Mouse (Mus musculus): Measurements from ENCODE around the gene Ccl9. TPM values are rescaled to one million over a fixed set of nuclear protein-coding genes. Genes with fewer than 3 reads are reported as not detected.
A peak's percentile ranks its signal among the peaks of the same experiment; 100 is the strongest.
"Not testable (repeated sequence)": the region's sequence is repeated elsewhere in the genome, so short reads cannot be mapped to it uniquely, and the experiment has no call there.

Ccl9 gene
- polyA plus RNA-seq, 2 experiments, result 4.2 to 7.3 TPM

DNA sequence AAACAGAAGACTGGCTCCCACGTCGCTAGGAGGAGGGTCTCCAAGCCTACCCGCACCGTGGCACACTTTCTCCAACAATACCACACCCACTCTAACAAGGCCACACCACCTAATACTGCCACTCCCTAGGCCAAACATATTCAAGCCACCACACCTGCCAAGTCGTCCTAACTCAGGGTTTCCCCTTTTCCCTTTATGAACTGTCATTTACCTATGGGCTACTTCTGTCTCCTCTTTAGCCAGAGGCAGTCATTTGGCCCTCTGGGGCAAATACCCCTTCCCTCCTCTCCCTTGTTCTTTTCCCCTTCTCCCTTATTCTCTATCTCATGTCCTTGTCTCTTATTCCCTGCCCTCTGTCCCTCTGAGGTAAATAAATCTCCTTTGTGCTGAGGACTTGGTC, 26.8 kb downstream of the Ccl9 start:
- WGBS, result 88% methylated on average over 5 of the region's 5 CpGs
- no peaks in the 10 kb centered on the region for H3K9me3 ChIP-seq (ENCODE audit: control insufficient read depth, low read length)
- ATAC-seq (ENCODE audit: low FRiP score, low read depth), result no peak
- DNase-seq (ENCODE audit: low spot score), result no peak
- no peaks in the 10 kb centered on the region for H3K4me1 ChIP-seq (ENCODE audit: control insufficient read depth, insufficient read depth, low read length)
- no peak for TF ChIP-seq POLR2A (IDR thresholded peaks at IDR 0.05; ENCODE audit: borderline replicate concordance, extremely low read depth, insufficient read depth, insufficient read length)
- H3K4me2 ChIP-seq (replicated peaks; ENCODE audit: low read depth, low read length, severe bottlenecking), result no peak overlapping the region
- H3K9ac ChIP-seq (ENCODE audit: low read depth, low read length, severe bottlenecking), result no peak overlapping the region
- H3K4me3 ChIP-seq (replicated peaks; ENCODE audit: low read length), result no peak overlapping the region
- no peaks in the 10 kb centered on the region for H3K36me3 ChIP-seq (ENCODE audit: control insufficient read depth, insufficient read depth, low read length)
- no peak overlapping the region for H3K27ac ChIP-seq (replicated peaks; ENCODE audit: low read depth, low read length)
- H3K27me3 ChIP-seq (ENCODE audit: control insufficient read depth, insufficient read depth, low read length), result no peaks in the 10 kb centered on the region

DNA sequence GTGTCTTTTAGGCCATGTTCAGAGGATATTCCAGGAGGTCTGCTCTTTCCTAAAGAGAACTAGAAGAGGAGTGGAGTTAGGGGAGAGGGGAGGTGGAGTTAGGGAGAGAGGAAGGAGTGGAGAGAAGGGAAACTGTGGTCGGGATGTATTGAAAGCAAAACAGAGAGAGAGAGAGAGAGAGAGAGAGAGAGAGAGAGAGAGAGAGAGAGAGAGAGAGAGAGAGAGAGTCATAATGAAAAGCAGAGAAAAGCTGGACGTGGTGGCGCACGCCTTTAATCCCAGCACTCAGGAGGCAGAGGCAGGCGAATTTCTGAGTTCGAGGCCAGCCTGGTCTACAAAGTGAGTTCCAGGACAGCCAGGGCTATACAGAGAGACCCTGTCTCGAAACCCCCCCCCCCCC, 27.4 kb downstream of the Ccl9 start:
- WGBS, result 82% methylated on average over 7 of the region's 7 CpGs

DNA sequence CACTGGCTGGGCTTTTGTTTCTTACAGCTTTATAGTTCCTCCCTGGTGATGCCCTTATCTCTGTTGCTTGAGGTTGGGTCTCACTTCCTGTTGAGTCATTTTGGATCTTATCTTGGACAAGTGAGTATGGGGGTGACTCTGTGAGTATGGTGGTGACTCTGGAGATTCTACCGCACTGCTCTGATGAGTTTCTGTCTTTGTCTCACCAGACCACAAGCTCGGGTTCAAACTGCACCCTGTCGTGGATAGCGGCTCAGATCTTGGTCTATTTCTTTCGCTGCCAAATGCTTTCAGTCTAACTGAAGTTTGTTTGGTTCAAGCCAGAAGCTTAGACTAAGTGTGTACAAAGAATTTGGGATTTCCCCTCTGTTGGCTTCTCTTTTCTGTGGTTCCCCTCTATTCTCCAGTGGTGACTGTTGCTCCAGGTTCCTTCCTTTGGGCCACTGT, 28.2 kb downstream of the Ccl9 start:
- whole genome bisulfite sequencing, result 87% methylated on average over 5 of the region's 5 CpGs
- H3K4me2 ChIP-seq (replicated peaks; ENCODE audit: low read depth, low read length, severe bottlenecking), result no peak overlapping the region
- no peak overlapping the region for H3K27ac ChIP-seq (replicated peaks; ENCODE audit: low read depth, low read length)
- H3K36me3 ChIP-seq (ENCODE audit: control insufficient read depth, insufficient read depth, low read length), result no peaks in the 10 kb centered on the region
- DNase-seq (ENCODE audit: low spot score) (no peak), ATAC-seq (ENCODE audit: low FRiP score, low read depth) (no peak)
- no peaks in the 10 kb centered on the region for H3K9me3 ChIP-seq (ENCODE audit: control insufficient read depth, low read length)
- H3K9ac ChIP-seq (ENCODE audit: low read depth, low read length, severe bottlenecking), result no peak overlapping the region
- no peaks in the 10 kb centered on the region for H3K27me3 ChIP-seq (ENCODE audit: control insufficient read depth, insufficient read depth, low read length)
- H3K4me3 ChIP-seq (replicated peaks; ENCODE audit: low read length), result no peak overlapping the region
- H3K4me1 ChIP-seq (ENCODE audit: control insufficient read depth, insufficient read depth, low read length), result no peaks in the 10 kb centered on the region
- no peak for TF ChIP-seq POLR2A (IDR thresholded peaks at IDR 0.05; ENCODE audit: borderline replicate concordance, extremely low read depth, insufficient read depth, insufficient read length)

More for the DNA sequence above, 27.4 kb downstream of the Ccl9 start:
- not testable (repeated sequence) for H3K27me3 ChIP-seq (ENCODE audit: control insufficient read depth, insufficient read depth, low read length); H3K9me3 ChIP-seq (ENCODE audit: control insufficient read depth, low read length); H3K4me3 ChIP-seq (replicated peaks; ENCODE audit: low read length); H3K4me2 ChIP-seq (replicated peaks; ENCODE audit: low read depth, low read length, severe bottlenecking); ATAC-seq (ENCODE audit: low FRiP score, low read depth); H3K36me3 ChIP-seq (ENCODE audit: control insufficient read depth, insufficient read depth, low read length); H3K9ac ChIP-seq (ENCODE audit: low read depth, low read length, severe bottlenecking); DNase-seq (ENCODE audit: low spot score); H3K27ac ChIP-seq (replicated peaks; ENCODE audit: low read depth, low read length); H3K4me1 ChIP-seq (ENCODE audit: control insufficient read depth, insufficient read depth, low read length)

GRCm38 (mm10) chr11:83544214-83544613, 34.2 kb downstream of the Ccl9 start:
- WGBS, result 55% methylated on average over 3 of the region's 3 CpGs
- ATAC-seq (ENCODE audit: low FRiP score, low read depth) (no peak), DNase-seq (ENCODE audit: low spot score) (peak; percentile 6)
- Histone ChIP-seq H3K4me2 (replicated peaks; ENCODE audit: low read depth, low read length, severe bottlenecking) (no peak overlapping the region), H3K27me3 (ENCODE audit: control insufficient read depth, insufficient read depth, low read length) (no peaks in the 10 kb centered on the region), H3K4me1 (ENCODE audit: control insufficient read depth, insufficient read depth, low read length) (peaks cover 5% of the 10 kb centered on the region; the same call in 1 of the 2 replicates), H3K9me3 (ENCODE audit: control insufficient read depth, low read length) (no peaks in the 10 kb centered on the region), H3K36me3 (ENCODE audit: control insufficient read depth, insufficient read depth, low read length) (no peaks in the 10 kb centered on the region), H3K27ac (replicated peaks; ENCODE audit: low read depth, low read length) (no peak overlapping the region), H3K9ac (ENCODE audit: low read depth, low read length, severe bottlenecking) (no peak overlapping the region), H3K4me3 (replicated peaks; ENCODE audit: low read length) (no peak overlapping the region)
- TF ChIP-seq POLR2A (IDR thresholded peaks at IDR 0.05; ENCODE audit: borderline replicate concordance, extremely low read depth, insufficient read depth, insufficient read length), result no peak

DNA sequence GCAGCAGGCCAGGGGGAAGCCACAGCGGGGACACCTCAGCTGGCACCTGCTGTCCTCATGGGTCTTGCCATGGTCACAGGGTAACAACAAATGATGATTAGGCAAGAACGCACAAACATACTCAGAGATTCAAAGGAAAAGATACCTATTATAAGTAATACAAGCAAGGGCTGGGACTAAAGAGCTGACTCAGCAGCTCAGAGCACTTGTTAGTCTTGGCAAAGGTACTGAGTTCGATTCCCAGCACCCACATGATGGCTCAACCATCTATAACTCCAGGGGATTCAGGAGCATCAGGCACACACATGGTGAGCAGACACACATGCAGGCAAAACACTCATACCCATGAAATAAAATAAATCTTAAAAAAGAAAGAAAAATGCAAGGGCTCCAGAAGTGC, 37.0 kb downstream of the Ccl9 start:
- Histone ChIP-seq H3K4me1 (ENCODE audit: control insufficient read depth, insufficient read depth, low read length) (peaks cover 5% of the 10 kb centered on the region; the same call in 1 of the 2 replicates), H3K27me3 (ENCODE audit: control insufficient read depth, insufficient read depth, low read length) (no peaks in the 10 kb centered on the region), H3K27ac (replicated peaks; ENCODE audit: low read depth, low read length) (no peak overlapping the region), H3K36me3 (ENCODE audit: control insufficient read depth, insufficient read depth, low read length) (no peaks in the 10 kb centered on the region), H3K4me3 (replicated peaks; ENCODE audit: low read length) (no peak overlapping the region), H3K4me2 (replicated peaks; ENCODE audit: low read depth, low read length, severe bottlenecking) (no peak overlapping the region), H3K9ac (ENCODE audit: low read depth, low read length, severe bottlenecking) (no peak overlapping the region), H3K9me3 (ENCODE audit: control insufficient read depth, low read length) (no peaks in the 10 kb centered on the region)
- ATAC-seq (ENCODE audit: low FRiP score, low read depth) (no peak), DNase-seq (ENCODE audit: low spot score) (no peak)
- 79% methylated on average over 3 of the region's 3 CpGs for WGBS
- no peak for TF ChIP-seq POLR2A (IDR thresholded peaks at IDR 0.05; ENCODE audit: borderline replicate concordance, extremely low read depth, insufficient read depth, insufficient read length)

DNA sequence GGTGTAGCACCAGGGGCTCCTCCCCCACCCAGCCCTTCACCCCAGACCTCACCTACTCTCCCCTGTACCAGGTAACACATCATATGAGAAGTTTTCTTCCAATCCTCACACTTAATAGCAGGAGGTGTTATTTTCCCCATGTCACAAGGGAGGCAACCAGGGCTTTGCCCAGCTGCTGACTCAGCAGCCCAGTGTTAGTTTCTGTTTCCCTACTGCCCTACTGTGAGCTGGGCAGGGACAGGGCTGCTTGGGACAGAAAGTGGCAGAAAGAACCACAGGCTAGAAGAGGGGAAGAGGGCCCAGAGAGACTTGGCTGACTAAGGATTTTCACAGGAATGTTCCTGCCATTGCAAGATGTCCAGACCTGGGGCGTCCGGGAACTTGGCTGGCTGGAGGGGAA, 37.5 kb downstream of the Ccl9 start:
- H3K4me2 ChIP-seq (replicated peaks; ENCODE audit: low read depth, low read length, severe bottlenecking), result no peak overlapping the region
- H3K9ac ChIP-seq (ENCODE audit: low read depth, low read length, severe bottlenecking), result no peak overlapping the region
- 68% methylated on average over 2 of the region's 2 CpGs for WGBS
- ATAC-seq (ENCODE audit: low FRiP score, low read depth) (no peak), DNase-seq (ENCODE audit: low spot score) (no peak)
- no peaks in the 10 kb centered on the region for H3K9me3 ChIP-seq (ENCODE audit: control insufficient read depth, low read length)
- no peaks in the 10 kb centered on the region for H3K27me3 ChIP-seq (ENCODE audit: control insufficient read depth, insufficient read depth, low read length)
- H3K4me3 ChIP-seq (replicated peaks; ENCODE audit: low read length), result no peak overlapping the region
- H3K4me1 ChIP-seq (ENCODE audit: control insufficient read depth, insufficient read depth, low read length), result peaks cover 9% of the 10 kb centered on the region
- H3K27ac ChIP-seq (replicated peaks; ENCODE audit: low read depth, low read length), result no peak overlapping the region
- H3K36me3 ChIP-seq (ENCODE audit: control insufficient read depth, insufficient read depth, low read length), result no peaks in the 10 kb centered on the region
- TF ChIP-seq POLR2A (IDR thresholded peaks at IDR 0.05; ENCODE audit: borderline replicate concordance, extremely low read depth, insufficient read depth, insufficient read length), result no peak

Measured in limb, embryonic 14.5 days (tissue).